19 mouse cellular contexts compared by ENCODE assay signal in the genomic region with DNA sequence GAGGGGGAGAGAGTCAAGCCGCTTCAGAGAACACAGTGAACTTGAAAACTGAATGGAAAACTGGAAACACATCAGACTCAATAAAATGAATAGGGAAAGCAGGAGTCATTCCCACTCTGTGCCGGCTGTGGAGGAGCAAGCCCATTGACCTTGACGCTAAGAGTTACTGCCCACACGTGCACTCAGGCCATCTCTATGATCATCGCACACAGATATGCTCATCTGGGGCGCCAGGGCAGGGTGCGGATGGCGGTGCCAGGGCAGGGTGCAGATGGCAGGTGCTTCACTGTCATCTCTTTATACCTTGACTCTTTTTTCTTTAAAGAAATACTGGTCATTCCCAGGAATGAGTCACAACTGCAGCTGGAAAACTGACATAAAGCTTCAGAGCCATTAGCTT.
"Had no signal": no experiment of that assay in that cellular context is flagged by ENCODE, and none has a peak within 500 bp of the region (broad histone marks: within the 10 kb centered on the region; RNA-seq: fewer than 3 reads in every experiment).

No protein-coding gene starts in this region.

- H3K36me3 ChIP-seq: midbrain, embryonic 10.5 days; midbrain, embryonic 12.5 days; neural tube, embryonic 13.5 days; neural tube, embryonic 15.5 days had no signal

- DNase-seq: lung, adult 18-20 months; lung, embryonic 14.5 days; lung, postnatal 10 days; lung, postnatal 4 days; midbrain, embryonic 14.5 days; retina, postnatal 1 day; right cerebral cortex, adult 18-20 months; right cerebral cortex, postnatal 25 days; right cerebral cortex, postnatal 4 days; spleen, adult 18-20 months; thymus, adult 18-20 months; thymus, postnatal 14 days; thymus, postnatal 36 days had no signal

- H3K4me2 ChIP-seq: lung, embryonic 14.5 days; midbrain, embryonic 12.5 days; neural tube, embryonic 13.5 days; neural tube, embryonic 15.5 days had no signal

- H3K4me3 ChIP-seq: midbrain, embryonic 10.5 days; midbrain, embryonic 12.5 days; myocyte; neural tube, embryonic 13.5 days; neural tube, embryonic 15.5 days had no signal

- H3K9ac ChIP-seq: lung, embryonic 14.5 days; midbrain, embryonic 12.5 days; neural tube, embryonic 13.5 days; neural tube, embryonic 15.5 days had no signal

- H3K27ac ChIP-seq: midbrain, embryonic 10.5 days; midbrain, embryonic 12.5 days; neural tube, embryonic 13.5 days; neural tube, embryonic 15.5 days had no signal

- ATAC-seq: midbrain, embryonic 16.5 days had no signal

- H3K9me3 ChIP-seq: neural tube, embryonic 15.5 days had no signal
